Mouse (Mus musculus) midbrain, embryonic 13.5 days (tissue): ENCODE results near the gene Ugt3a1. TPM values are rescaled to one million over a fixed set of nuclear protein-coding genes. Genes with fewer than 3 reads are reported as not detected.

Source experiments
- ATAC-seq: fragments of 200-750 bp; cut with Nextera tagmentation; 2 replicates; pipeline ENCODE4 v1.8.0; 2017; ENCODE audit warnings: mild to moderate bottlenecking, moderate TSS enrichment, moderate library complexity
- H3K27ac ChIP-seq: fragments of 300-500 bp; sonication (generic); 2 replicates; pipeline ENCODE4 v1.5.1; 2015; ENCODE audit warnings: inconsistent platforms, mild to moderate bottlenecking, moderate library complexity
- H3K27me3 ChIP-seq: fragments of 300-500 bp; sonication (generic); 2 replicates; pipeline ENCODE4 v1.6.1; 2015; ENCODE audit warnings: mild to moderate bottlenecking, inconsistent platforms
- H3K36me3 ChIP-seq: fragments of 300-500 bp; sonication (generic); 2 replicates; pipeline ENCODE4 v1.6.1; 2015; ENCODE audit warnings: mild to moderate bottlenecking, inconsistent platforms
- H3K4me1 ChIP-seq: fragments of 300-500 bp; sonication (generic); replicated peaks from 2 replicates; pipeline ENCODE4 v1.6.1; 2015; ENCODE audit warnings: inconsistent platforms
- H3K4me2 ChIP-seq: fragments of 300-500 bp; sonication (generic); replicated peaks from 2 replicates; pipeline ENCODE4 v1.6.1; 2015; ENCODE audit warnings: moderate library complexity, mild to moderate bottlenecking, inconsistent platforms
- H3K4me3 ChIP-seq: fragments of 300-500 bp; sonication (generic); replicated peaks from 2 replicates; pipeline ENCODE4 v1.5.1; 2015; ENCODE audit warnings: mild to moderate bottlenecking, inconsistent platforms
- H3K9ac ChIP-seq: fragments of 300-500 bp; sonication (generic); replicated peaks from 2 replicates; pipeline ENCODE4 v1.6.1; 2015; ENCODE audit warnings: mild to moderate bottlenecking, inconsistent platforms
- H3K9me3 ChIP-seq: fragments of 300-500 bp; sonication (generic); 2 replicates; pipeline ENCODE4 v1.6.1; 2016; ENCODE audit warnings: mild to moderate bottlenecking, inconsistent platforms
- WGBS: fragments of 180-500 bp; shearing (Covaris S2); methylation state at CpG from one replicate; pipeline ENCODE4 v1.1.7; 2015; 5-methylcytosine and 5-hydroxymethylcytosine counted together
- polyA plus RNA-seq: library from polyadenylated mRNA; unstranded; fragments of >200 nt; fragmentation: Nextera tagmentation; extraction: Ambion mirVana; gene quantifications from 2 replicates; pipeline ENCODE4 v1.2.1, GENCODE M21; 2015

The Ugt3a1 gene
- polyA plus RNA-seq, 1 experiment from 2014 or later: not detected

DNA sequence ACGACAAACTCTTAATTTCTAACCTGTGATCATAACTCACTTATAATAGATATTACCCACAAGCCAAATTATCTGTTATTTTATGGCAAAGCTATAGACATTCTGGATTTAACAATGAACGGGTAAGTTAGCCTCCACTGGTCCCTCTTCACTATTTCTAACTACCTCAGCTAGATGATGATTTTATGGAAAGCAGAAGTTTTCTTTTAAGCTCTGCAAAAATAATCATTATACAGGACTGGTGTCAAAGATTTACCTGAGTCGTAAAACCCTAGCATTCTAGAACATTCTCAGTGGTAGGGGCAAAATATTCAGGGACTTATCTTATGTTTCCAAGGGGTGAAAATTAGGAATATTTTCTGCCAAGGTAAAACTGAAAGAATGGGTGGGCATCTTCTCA, 59.9 kb downstream of the Ugt3a1 start:
- no peak overlapping the region for H3K27ac ChIP-seq
- 84% methylated on average over 3 of the region's 3 CpGs for WGBS
- H3K4me1 ChIP-seq: no peaks in the 10 kb centered on the region
- H3K4me2 ChIP-seq: no peak overlapping the region
- ATAC-seq: no peak
- H3K36me3 ChIP-seq: no peaks in the 10 kb centered on the region
- H3K4me3 ChIP-seq: no peak overlapping the region
- H3K27me3 ChIP-seq: no peaks in the 10 kb centered on the region
- no peak overlapping the region for H3K9ac ChIP-seq
- H3K9me3 ChIP-seq: no peaks in the 10 kb centered on the region

DNA sequence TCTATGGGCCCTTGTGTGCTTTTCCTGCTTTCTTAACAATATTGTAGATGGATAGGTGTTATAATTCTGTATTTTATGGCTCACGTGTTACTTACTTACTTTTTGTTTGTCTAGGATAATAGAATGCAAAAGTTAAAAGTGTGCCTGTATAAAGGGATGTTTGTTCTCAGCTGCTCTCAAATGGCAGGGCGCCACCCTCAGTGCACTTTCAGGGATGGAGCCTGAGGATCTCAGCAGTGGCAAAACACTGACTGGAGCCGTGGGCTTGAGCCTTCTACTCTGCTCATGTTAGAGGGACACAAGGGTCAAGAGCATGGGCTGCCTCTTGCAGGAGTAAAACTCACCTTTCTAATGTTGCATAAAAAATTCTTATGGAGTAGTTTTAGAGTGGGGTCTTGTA, 60.3 kb downstream of the Ugt3a1 start:
- Histone ChIP-seq H3K27me3 (no peaks in the 10 kb centered on the region), H3K27ac (no peak overlapping the region), H3K36me3 (no peaks in the 10 kb centered on the region), H3K9me3 (no peaks in the 10 kb centered on the region), H3K4me2 (no peak overlapping the region), H3K4me1 (no peaks in the 10 kb centered on the region), H3K9ac (no peak overlapping the region), H3K4me3 (no peak overlapping the region)
- WGBS: 74% methylated on average over 3 of the region's 3 CpGs
- no peak for ATAC-seq

DNA sequence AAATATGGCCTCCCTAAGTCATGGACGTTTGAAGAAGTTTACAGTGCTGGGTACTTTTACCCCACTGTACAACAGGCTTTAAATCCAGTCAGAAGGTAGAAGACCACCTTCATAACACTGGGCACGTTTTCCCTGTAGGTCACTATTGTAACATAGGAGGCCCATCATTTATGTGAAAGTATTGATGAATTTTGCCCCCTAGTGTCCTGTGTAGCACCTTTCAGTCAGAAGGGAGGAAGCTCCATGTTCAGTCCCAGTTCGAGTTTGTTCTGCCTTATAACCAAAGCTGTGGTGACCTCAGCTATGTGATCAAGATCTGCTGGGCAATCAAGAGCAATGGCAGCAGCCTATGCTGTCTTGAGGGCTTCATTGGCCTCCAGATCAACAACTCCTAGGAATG, 72.1 kb downstream of the Ugt3a1 start:
- no peak overlapping the region for H3K4me2 ChIP-seq
- WGBS: 58% methylated on average over 3 of the region's 3 CpGs
- no peak overlapping the region for H3K27ac ChIP-seq
- no peaks in the 10 kb centered on the region for H3K27me3 ChIP-seq
- H3K9me3 ChIP-seq: no peaks in the 10 kb centered on the region
- no peaks in the 10 kb centered on the region for H3K36me3 ChIP-seq
- H3K9ac ChIP-seq: no peak overlapping the region
- H3K4me3 ChIP-seq: no peak overlapping the region
- H3K4me1 ChIP-seq: no peaks in the 10 kb centered on the region
- no peak for ATAC-seq

DNA sequence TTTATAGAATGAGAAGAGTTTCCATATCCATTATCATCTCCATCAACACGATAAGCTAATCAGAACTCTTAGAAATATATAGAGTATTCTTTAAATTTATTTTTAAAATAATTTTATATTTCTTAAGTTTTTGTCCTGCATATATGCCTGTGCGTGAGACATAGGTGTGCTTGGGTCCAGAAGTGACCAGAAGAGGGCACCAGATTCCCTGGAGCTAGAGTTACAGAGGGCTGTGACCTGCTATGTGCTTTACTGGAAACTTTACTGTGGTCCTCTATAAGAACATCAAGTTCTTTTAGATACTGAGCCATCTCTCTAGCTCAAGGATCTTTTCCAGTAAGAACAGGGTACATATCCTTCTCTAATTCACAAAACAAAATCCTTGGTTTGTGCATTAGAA, 86.1 kb downstream of the Ugt3a1 start:
- Histone ChIP-seq H3K9me3 (no peaks in the 10 kb centered on the region), H3K4me2 (no peak overlapping the region), H3K27me3 (no peaks in the 10 kb centered on the region), H3K4me1 (no peaks in the 10 kb centered on the region), H3K36me3 (no peaks in the 10 kb centered on the region), H3K9ac (no peak overlapping the region), H3K27ac (no peak overlapping the region), H3K4me3 (no peak overlapping the region)
- WGBS: 76% methylated on average over 2 of the region's 2 CpGs
- ATAC-seq: no peak

Other genes starting within 250 kb of the Ugt3a1 start
- gene Nadk2, start 205.6 kb upstream of the Ugt3a1 start, polyA plus RNA-seq: 27.2 and 27.4 TPM in 2 replicates
- gene Lmbrd2, start 136.3 kb upstream of the Ugt3a1 start, polyA plus RNA-seq: 3.7 and 3.9 TPM in 2 replicates
- gene Skp2, start 121.5 kb upstream of the Ugt3a1 start, polyA plus RNA-seq: 37.3 and 38.0 TPM in 2 replicates
- not detected in 2 replicates for gene Ugt3a2, start 58.7 kb downstream of the Ugt3a1 start, polyA plus RNA-seq
- gene Capsl, start 159.1 kb downstream of the Ugt3a1 start, polyA plus RNA-seq: 0.81 and 2.3 TPM in 2 replicates